Mouse (Mus musculus): ENCODE measurements around the gene Dusp1. TPM values are rescaled to one million over a fixed set of nuclear protein-coding genes. Genes with fewer than 3 reads are reported as not detected.

Dusp1 gene
- polyA plus RNA-seq, 1 experiment from 2014 or later, result 27.3 TPM

DNA sequence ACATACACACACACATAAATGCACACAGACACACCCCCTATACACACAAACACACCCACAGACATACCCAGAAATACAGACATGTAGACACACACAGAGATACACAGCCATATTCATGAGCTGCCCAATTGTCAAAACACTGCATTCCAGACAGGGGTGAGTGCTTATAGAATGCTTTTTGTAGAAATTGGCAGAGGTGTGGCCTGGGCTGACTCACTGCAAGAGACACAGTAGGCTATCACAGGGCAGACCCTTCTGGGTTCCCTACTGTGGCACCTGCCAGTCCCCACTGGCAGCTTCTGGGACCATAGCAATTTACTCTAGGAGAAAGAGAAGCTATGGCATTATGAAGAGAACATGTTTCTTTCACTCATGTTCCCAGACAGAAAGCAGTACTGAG is 37.6 kb downstream of the Dusp1 start:
- no peak for DNase-seq (ENCODE audit: low spot score)
- Histone ChIP-seq H3K36me3 (ENCODE audit: control insufficient read depth, insufficient read depth, low read length) (no peaks in the 10 kb centered on the region), H3K4me2 (ENCODE audit: low read depth, low read length) (no peak overlapping the region), H3K27me3 (replicated peaks; ENCODE audit: control insufficient read depth, insufficient read depth, low read length) (no peaks in the 10 kb centered on the region), H3K9ac (ENCODE audit: low read depth, low read length) (no peak overlapping the region), H3K4me3 (ENCODE audit: low read depth, low read length) (no peak overlapping the region), H3K9me3 (ENCODE audit: control insufficient read depth, low read length) (no peaks in the 10 kb centered on the region), H3K4me1 (ENCODE audit: control insufficient read depth, insufficient read depth, low read length) (no peaks in the 10 kb centered on the region), H3K27ac (replicated peaks; ENCODE audit: low read depth, low read length) (no peak overlapping the region)
- ATAC-seq (ENCODE audit: low read depth), result no peak

- H3K9me3 ChIP-seq (ENCODE audit: control insufficient read depth, low read length), result no peaks in the 10 kb centered on the region
- H3K4me2 ChIP-seq (ENCODE audit: low read depth, low read length), result no peak overlapping the region
- ATAC-seq (ENCODE audit: low read depth) (no peak), DNase-seq (ENCODE audit: low spot score) (no peak)
- WGBS, result 77% methylated on average over 4 of the region's 4 CpGs
- no peaks in the 10 kb centered on the region for H3K36me3 ChIP-seq (ENCODE audit: control insufficient read depth, insufficient read depth, low read length)
- H3K9ac ChIP-seq (ENCODE audit: low read depth, low read length), result no peak overlapping the region
- H3K4me1 ChIP-seq (ENCODE audit: control insufficient read depth, insufficient read depth, low read length), result no peaks in the 10 kb centered on the region
- H3K27me3 ChIP-seq (replicated peaks; ENCODE audit: control insufficient read depth, insufficient read depth, low read length), result no peaks in the 10 kb centered on the region
- no peak overlapping the region for H3K27ac ChIP-seq (replicated peaks; ENCODE audit: low read depth, low read length)
- H3K4me3 ChIP-seq (ENCODE audit: low read depth, low read length), result no peak overlapping the region
Measured at GRCm38 (mm10) chr17:26522711-26523110, 39.2 kb downstream of the Dusp1 start.

GRCm38 (mm10) chr17:26518306-26518705 is 43.6 kb downstream of the Dusp1 start:
- Histone ChIP-seq H3K36me3 (ENCODE audit: control insufficient read depth, insufficient read depth, low read length) (no peaks in the 10 kb centered on the region), H3K9ac (ENCODE audit: low read depth, low read length) (no peak overlapping the region), H3K4me2 (ENCODE audit: low read depth, low read length) (no peak overlapping the region), H3K4me3 (ENCODE audit: low read depth, low read length) (no peak overlapping the region), H3K27me3 (replicated peaks; ENCODE audit: control insufficient read depth, insufficient read depth, low read length) (no peaks in the 10 kb centered on the region), H3K27ac (replicated peaks; ENCODE audit: low read depth, low read length) (no peak overlapping the region), H3K9me3 (ENCODE audit: control insufficient read depth, low read length) (no peaks in the 10 kb centered on the region), H3K4me1 (ENCODE audit: control insufficient read depth, insufficient read depth, low read length) (no peaks in the 10 kb centered on the region)
- ATAC-seq (ENCODE audit: low read depth) (no peak), DNase-seq (ENCODE audit: low spot score) (no peak)
- WGBS, result 78% methylated on average over 3 of the region's 3 CpGs

- 81% methylated on average over 4 of the region's 4 CpGs for WGBS
- no peaks in the 10 kb centered on the region for H3K4me1 ChIP-seq (ENCODE audit: control insufficient read depth, insufficient read depth, low read length)
- no peak overlapping the region for H3K9ac ChIP-seq (ENCODE audit: low read depth, low read length)
- no peaks in the 10 kb centered on the region for H3K9me3 ChIP-seq (ENCODE audit: control insufficient read depth, low read length)
- H3K4me3 ChIP-seq (ENCODE audit: low read depth, low read length), result no peak overlapping the region
- H3K4me2 ChIP-seq (ENCODE audit: low read depth, low read length), result no peak overlapping the region
- H3K27ac ChIP-seq (replicated peaks; ENCODE audit: low read depth, low read length), result no peak overlapping the region
- DNase-seq (ENCODE audit: low spot score), result no peak
- no peak for ATAC-seq (ENCODE audit: low read depth)
- H3K27me3 ChIP-seq (replicated peaks; ENCODE audit: control insufficient read depth, insufficient read depth, low read length), result no peaks in the 10 kb centered on the region
- H3K36me3 ChIP-seq (ENCODE audit: control insufficient read depth, insufficient read depth, low read length), result no peaks in the 10 kb centered on the region
Measured at GRCm38 (mm10) chr17:26515675-26516074, 46.3 kb downstream of the Dusp1 start.

DNA sequence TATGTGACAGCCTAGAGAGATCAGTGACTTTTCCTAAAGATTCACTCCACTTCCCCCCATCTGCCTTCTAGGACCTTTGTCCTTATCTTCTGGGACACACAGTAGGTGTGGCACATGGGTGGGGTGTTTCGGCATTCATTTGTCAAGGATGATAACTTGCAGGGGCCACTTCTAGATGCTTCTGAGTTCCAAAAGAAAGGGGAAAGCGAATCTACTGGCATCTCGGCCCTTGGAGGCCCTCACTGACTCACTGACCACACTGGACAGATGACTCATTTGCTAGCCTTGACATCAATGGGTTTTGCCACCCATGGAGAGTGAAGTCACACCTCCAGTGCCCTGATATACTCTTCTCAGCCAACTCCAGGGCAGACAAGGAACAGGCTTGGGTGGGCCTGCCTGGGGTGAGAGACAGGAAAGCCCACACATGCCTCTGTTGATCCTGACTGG is 47.3 kb downstream of the Dusp1 start:
- H3K9ac ChIP-seq (ENCODE audit: low read depth, low read length), result no peak overlapping the region
- no peaks in the 10 kb centered on the region for H3K9me3 ChIP-seq (ENCODE audit: control insufficient read depth, low read length)
- ATAC-seq (ENCODE audit: low read depth), result no peak
- no peak for DNase-seq (ENCODE audit: low spot score)
- peaks cover 6% of the 10 kb centered on the region for H3K4me1 ChIP-seq (ENCODE audit: control insufficient read depth, insufficient read depth, low read length)
- H3K27me3 ChIP-seq (replicated peaks; ENCODE audit: control insufficient read depth, insufficient read depth, low read length), result no peaks in the 10 kb centered on the region
- no peak overlapping the region for H3K4me3 ChIP-seq (ENCODE audit: low read depth, low read length)
- H3K36me3 ChIP-seq (ENCODE audit: control insufficient read depth, insufficient read depth, low read length), result no peaks in the 10 kb centered on the region
- WGBS, result 82% methylated on average over 3 of the region's 3 CpGs
- H3K4me2 ChIP-seq (ENCODE audit: low read depth, low read length), result no peak overlapping the region
- no peak overlapping the region for H3K27ac ChIP-seq (replicated peaks; ENCODE audit: low read depth, low read length)

- Histone ChIP-seq H3K4me1 (ENCODE audit: control insufficient read depth, insufficient read depth, low read length) (peaks cover 9% of the 10 kb centered on the region), H3K9ac (ENCODE audit: low read depth, low read length) (no peak overlapping the region), H3K36me3 (ENCODE audit: control insufficient read depth, insufficient read depth, low read length) (no peaks in the 10 kb centered on the region), H3K27me3 (replicated peaks; ENCODE audit: control insufficient read depth, insufficient read depth, low read length) (no peaks in the 10 kb centered on the region), H3K4me3 (ENCODE audit: low read depth, low read length) (no peak overlapping the region), H3K27ac (replicated peaks; ENCODE audit: low read depth, low read length) (no peak overlapping the region), H3K4me2 (ENCODE audit: low read depth, low read length) (no peak overlapping the region), H3K9me3 (ENCODE audit: control insufficient read depth, low read length) (no peaks in the 10 kb centered on the region)
- ATAC-seq (ENCODE audit: low read depth) (no peak), DNase-seq (ENCODE audit: low spot score) (no peak)
- WGBS, result 75% methylated on average over 6 of the region's 6 CpGs
Measured at GRCm38 (mm10) chr17:26513459-26514290, 48.3 kb downstream of the Dusp1 start.

DNA sequence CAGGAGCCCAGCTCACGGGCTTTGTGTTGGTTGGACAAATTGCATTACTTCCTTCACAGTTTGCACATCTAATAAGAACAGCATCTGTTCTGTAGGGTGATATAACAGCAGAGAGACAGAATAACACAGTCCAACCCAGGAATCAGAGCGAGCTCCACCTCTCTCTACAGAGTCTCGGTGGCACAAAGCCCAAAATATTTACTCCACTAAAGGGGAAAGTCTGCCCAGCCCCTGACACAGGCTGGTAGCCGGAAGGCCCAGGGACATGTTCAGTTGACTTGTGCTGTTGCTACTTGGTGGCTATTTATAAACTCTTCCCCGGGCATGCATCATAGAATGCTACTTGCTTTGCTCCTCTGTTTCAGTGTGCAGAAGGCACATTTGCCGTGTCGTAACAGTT is 49.0 kb downstream of the Dusp1 start:
- Histone ChIP-seq H3K4me2 (ENCODE audit: low read depth, low read length) (no peak overlapping the region), H3K9ac (ENCODE audit: low read depth, low read length) (no peak overlapping the region), H3K4me1 (ENCODE audit: control insufficient read depth, insufficient read depth, low read length) (peaks cover 9% of the 10 kb centered on the region), H3K4me3 (ENCODE audit: low read depth, low read length) (no peak overlapping the region), H3K36me3 (ENCODE audit: control insufficient read depth, insufficient read depth, low read length) (no peaks in the 10 kb centered on the region), H3K27ac (replicated peaks; ENCODE audit: low read depth, low read length) (no peak overlapping the region), H3K9me3 (ENCODE audit: control insufficient read depth, low read length) (no peaks in the 10 kb centered on the region), H3K27me3 (replicated peaks; ENCODE audit: control insufficient read depth, insufficient read depth, low read length) (no peaks in the 10 kb centered on the region)
- WGBS, result 67% methylated on average over 7 of the region's 7 CpGs
- no peak for DNase-seq (ENCODE audit: low spot score)
- no peak for ATAC-seq (ENCODE audit: low read depth)

DNA sequence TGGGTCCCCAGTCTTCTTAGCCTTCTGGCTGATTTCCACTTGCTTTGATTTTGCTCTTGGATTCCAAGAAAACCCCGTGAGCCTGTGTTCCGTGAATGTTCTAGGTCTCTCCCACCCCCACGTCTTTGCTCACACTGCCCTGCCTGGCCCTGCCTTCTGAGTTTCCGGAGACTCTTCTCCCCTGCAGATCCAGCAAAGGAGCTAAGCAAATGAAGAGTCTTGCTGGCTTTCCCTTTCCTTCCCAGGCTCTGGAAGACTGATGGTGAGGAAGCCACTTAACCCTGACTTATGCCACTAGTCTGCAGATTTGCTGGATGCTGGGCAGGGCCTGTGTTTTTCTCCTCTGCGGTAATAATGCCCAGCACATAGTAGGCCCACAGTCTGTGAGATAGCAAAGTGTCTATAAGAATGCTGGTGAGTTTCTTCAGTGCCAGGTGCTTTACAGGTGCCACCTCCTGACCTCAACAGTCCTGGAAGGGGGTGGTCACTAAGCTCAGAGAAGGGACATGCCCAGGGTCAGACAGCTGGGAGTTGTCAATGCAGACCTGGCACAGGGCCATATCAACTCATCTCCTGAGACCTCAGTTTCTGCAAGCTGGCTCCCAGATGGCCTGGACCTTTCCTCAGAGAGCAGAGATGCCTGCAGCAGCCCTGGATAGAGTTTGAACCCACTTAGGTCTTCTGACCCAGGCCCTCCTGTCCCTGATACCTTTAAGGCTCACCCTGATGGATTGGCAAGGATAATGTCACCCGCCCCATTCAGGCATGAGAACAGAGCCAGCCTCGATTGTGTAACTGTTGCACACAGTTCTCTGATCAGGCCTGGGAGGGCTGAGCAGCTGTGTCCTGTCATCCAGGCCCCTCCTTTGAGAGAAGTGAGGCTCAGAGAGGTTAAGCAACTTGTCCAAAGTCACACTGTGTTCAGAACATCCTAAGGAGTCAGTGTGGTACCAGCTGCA is 49.8 kb downstream of the Dusp1 start:
- Histone ChIP-seq H3K4me3 (ENCODE audit: low read depth, low read length) (no peak overlapping the region), H3K4me2 (ENCODE audit: low read depth, low read length) (no peak overlapping the region), H3K4me1 (ENCODE audit: control insufficient read depth, insufficient read depth, low read length) (peaks cover 9% of the 10 kb centered on the region), H3K27me3 (replicated peaks; ENCODE audit: control insufficient read depth, insufficient read depth, low read length) (no peaks in the 10 kb centered on the region), H3K36me3 (ENCODE audit: control insufficient read depth, insufficient read depth, low read length) (no peaks in the 10 kb centered on the region), H3K9me3 (ENCODE audit: control insufficient read depth, low read length) (no peaks in the 10 kb centered on the region), H3K9ac (ENCODE audit: low read depth, low read length) (no peak overlapping the region), H3K27ac (replicated peaks; ENCODE audit: low read depth, low read length) (no peak overlapping the region)
- DNase-seq (ENCODE audit: low spot score) (no peak), ATAC-seq (ENCODE audit: low read depth) (no peak)
- 65% methylated on average over 7 of the region's 7 CpGs for WGBS
